Mouse (Mus musculus) stomach, postnatal 0 days (tissue): ENCODE data around the gene Ccr2. TPM values are rescaled to one million over a fixed set of nuclear protein-coding genes. Genes with fewer than 3 reads are reported as not detected.
"Not testable (repeated sequence)": the region's sequence is repeated elsewhere in the genome, so short reads cannot be mapped to it uniquely, and the experiment has no call there.

Source experiments
- ATAC-seq: fragments of 200-750 bp; cut with Nextera tagmentation; 2 replicates; pipeline ENCODE4 v1.8.0; 2017; ENCODE audit not compliant: low FRiP score, low TSS enrichment
- DNase-seq: peaks from one replicate; pipeline ENCODE4 v3.0.0-alpha.2; 2016; ENCODE audit warnings: low spot score
- H3K27ac ChIP-seq: fragments of 300-500 bp; sonication (generic); replicated peaks from 2 replicates; pipeline ENCODE4 v1.5.1; 2014; ENCODE audit warnings: mild to moderate bottlenecking, control low read depth
- H3K27me3 ChIP-seq: fragments of 300-500 bp; sonication (generic); 2 replicates; pipeline ENCODE4 v1.6.1; 2014; ENCODE audit warnings: low read length; ENCODE audit not compliant: control insufficient read depth, insufficient read depth
- H3K36me3 ChIP-seq: fragments of 300-500 bp; sonication (generic); 2 replicates; pipeline ENCODE4 v1.6.1; 2014; ENCODE audit warnings: low read length, mixed read lengths; ENCODE audit not compliant: control insufficient read depth, insufficient read depth
- H3K4me1 ChIP-seq: fragments of 300-500 bp; sonication (generic); replicated peaks from 2 replicates; pipeline ENCODE4 v1.6.1; 2014; ENCODE audit warnings: antibody characterized with exemption; ENCODE audit not compliant: control insufficient read depth, insufficient read depth
- H3K4me2 ChIP-seq: fragments of 300-500 bp; sonication (generic); replicated peaks from 2 replicates; pipeline ENCODE4 v1.6.1; 2014; ENCODE audit warnings: low read depth, mild to moderate bottlenecking, control low read depth, moderate library complexity
- H3K4me3 ChIP-seq: fragments of 300-500 bp; sonication (generic); 2 replicates; pipeline ENCODE4 v1.5.1; 2014; ENCODE audit warnings: low read depth, low read length, control low read depth
- H3K9ac ChIP-seq: fragments of 300-500 bp; sonication (generic); 2 replicates; pipeline ENCODE4 v1.6.1; 2014; ENCODE audit warnings: mild to moderate bottlenecking, low read length, control low read depth, mixed read lengths
- H3K9me3 ChIP-seq: fragments of 300-500 bp; sonication (generic); 2 replicates; pipeline ENCODE4 v1.6.1; 2016; ENCODE audit warnings: low read length; ENCODE audit not compliant: control insufficient read depth
- CTCF ChIP-seq: IDR thresholded peaks from 2 replicates; pipeline ENCODE4 v1.5.1; 2016; ENCODE audit warnings: antibody characterized with exemption, low read depth, mild to moderate bottlenecking, moderate library complexity
- EP300 ChIP-seq: optimal IDR thresholded peaks from 2 replicates; pipeline ENCODE3; 2016; ENCODE audit warnings: antibody characterized with exemption
- WGBS: fragments of 180-500 bp; shearing (Covaris S2); extraction: QIAGEN DNeasy Blood & Tissue Kit; methylation state at CpG from one replicate; pipeline ENCODE4 v1.1.7; 2014; 5-methylcytosine and 5-hydroxymethylcytosine counted together
- polyA plus RNA-seq: library from polyadenylated mRNA; unstranded; fragments of >200 nt; fragmentation: Nextera tagmentation; extraction: Ambion mirVana; gene quantifications from 2 replicates; pipeline ENCODE4 v1.2.1, GENCODE M21; 2015

Gene Ccr2
- polyA plus RNA-seq, 1 experiment from 2014 or later, result 1.2 TPM

- no peak for ATAC-seq
- H3K9ac ChIP-seq, result no peak overlapping the region
- H3K27ac ChIP-seq, result no peak overlapping the region
- no peak for DNase-seq
- no peaks in the 10 kb centered on the region for H3K27me3 ChIP-seq
- H3K9me3 ChIP-seq, result no peaks in the 10 kb centered on the region
- no peak overlapping the region for H3K4me3 ChIP-seq
- no peak overlapping the region for H3K4me2 ChIP-seq
- no peaks in the 10 kb centered on the region for H3K4me1 ChIP-seq
- H3K36me3 ChIP-seq, result no peaks in the 10 kb centered on the region
- TF ChIP-seq CTCF (no peak), EP300 (no peak)
Observed at GRCm38 (mm10) chr9:124066572-124067103, 35.1 kb upstream of the Ccr2 start.

GRCm38 (mm10) chr9:124068098-124069058 lies 33.4 kb upstream of the Ccr2 start:
- Histone ChIP-seq H3K4me2 (no peak overlapping the region), H3K36me3 (no peaks in the 10 kb centered on the region), H3K9me3 (no peaks in the 10 kb centered on the region), H3K9ac (no peak overlapping the region), H3K4me3 (no peak overlapping the region), H3K27me3 (no peaks in the 10 kb centered on the region), H3K27ac (no peak overlapping the region), H3K4me1 (no peaks in the 10 kb centered on the region)
- DNase-seq (no peak), ATAC-seq (no peak)
- 45% methylated on average over 2 of the region's 2 CpGs for WGBS
- TF ChIP-seq CTCF (no peak), EP300 (no peak)

GRCm38 (mm10) chr9:124071506-124071905 lies 30.2 kb upstream of the Ccr2 start:
- Histone ChIP-seq H3K27ac (no peak overlapping the region), H3K4me3 (no peak overlapping the region), H3K4me1 (no peaks in the 10 kb centered on the region), H3K4me2 (no peak overlapping the region), H3K9ac (no peak overlapping the region), H3K27me3 (no peaks in the 10 kb centered on the region), H3K36me3 (no peaks in the 10 kb centered on the region), H3K9me3 (no peaks in the 10 kb centered on the region)
- TF ChIP-seq EP300 (no peak), CTCF (no peak)
- DNase-seq (no peak), ATAC-seq (no peak)
- WGBS, result 74% methylated on average over 1 of the region's 1 CpGs

GRCm38 (mm10) chr9:124079803-124080202 lies 21.9 kb upstream of the Ccr2 start:
- Histone ChIP-seq H3K36me3 (no peaks in the 10 kb centered on the region), H3K4me3 (no peak overlapping the region), H3K27me3 (no peaks in the 10 kb centered on the region), H3K27ac (no peak overlapping the region), H3K4me1 (no peaks in the 10 kb centered on the region), H3K4me2 (no peak overlapping the region), H3K9me3 (no peaks in the 10 kb centered on the region), H3K9ac (no peak overlapping the region)
- DNase-seq, result no peak
- no peak for ATAC-seq
- WGBS, result 40% methylated on average over 4 of the region's 4 CpGs
- no peak for TF ChIP-seq CTCF
- TF ChIP-seq EP300, result no peak

GRCm38 (mm10) chr9:124080471-124080870 lies 21.3 kb upstream of the Ccr2 start:
- not testable (repeated sequence) for ATAC-seq, H3K9me3 ChIP-seq

GRCm38 (mm10) chr9:124090441-124090840 lies 11.3 kb upstream of the Ccr2 start:
- Histone ChIP-seq H3K9me3 (no peaks in the 10 kb centered on the region), H3K9ac (no peak overlapping the region), H3K27ac (no peak overlapping the region), H3K4me2 (no peak overlapping the region), H3K36me3 (no peaks in the 10 kb centered on the region), H3K27me3 (no peaks in the 10 kb centered on the region), H3K4me1 (no peaks in the 10 kb centered on the region), H3K4me3 (no peak overlapping the region)
- WGBS, result 81% methylated on average over 1 of the region's 1 CpGs
- DNase-seq (no peak), ATAC-seq (no peak)
- no peak for TF ChIP-seq EP300
- TF ChIP-seq CTCF, result no peak

More at GRCm38 (mm10) chr9:124080471-124080870, 21.3 kb upstream of the Ccr2 start:
- not testable (repeated sequence) for H3K4me2 ChIP-seq, H3K4me3 ChIP-seq, H3K27ac ChIP-seq, H3K27me3 ChIP-seq, H3K9ac ChIP-seq, DNase-seq, H3K36me3 ChIP-seq, H3K4me1 ChIP-seq
- 89% methylated on average over 12 of the region's 13 CpGs for WGBS
